Mouse (Mus musculus) hematopoietic stem cell, adult 5-6 weeks (primary cell): ENCODE data around the gene Tas2r135. TPM values are rescaled to one million over a fixed set of nuclear protein-coding genes. Genes with fewer than 3 reads are reported as not detected.
A peak's percentile ranks its signal among the peaks of the same experiment; 100 is the strongest.

Experiments used
- ATAC-seq, 2 experiments: fragments of 125-278 bp in 1 of 2; replicated peaks in 1 of 2; 2 replicates each; pipeline ENCODE4 v1.8.0; 2016 to 2017; ENCODE audit warnings: inconsistent platforms in 2 of 2, mild to moderate bottlenecking in 2 of 2, moderate number of reproducible peaks in 2 of 2, low read depth in 1 of 2, moderate TSS enrichment in 1 of 2; ENCODE audit not compliant: low FRiP score in 2 of 2, poor library complexity in 2 of 2, severe bottlenecking in 2 of 2, insufficient read depth in 1 of 2, low TSS enrichment in 1 of 2
- total RNA-seq: library from RNA; stranded (forward); fragments of 172-1452, 232-1000 nt; gene quantifications from 2 replicates; pipeline ENCODE4 v1.2.3, GENCODE M21; 2017

Gene Tas2r135
- total RNA-seq, 1 experiment from 2014 or later, result not detected

DNA sequence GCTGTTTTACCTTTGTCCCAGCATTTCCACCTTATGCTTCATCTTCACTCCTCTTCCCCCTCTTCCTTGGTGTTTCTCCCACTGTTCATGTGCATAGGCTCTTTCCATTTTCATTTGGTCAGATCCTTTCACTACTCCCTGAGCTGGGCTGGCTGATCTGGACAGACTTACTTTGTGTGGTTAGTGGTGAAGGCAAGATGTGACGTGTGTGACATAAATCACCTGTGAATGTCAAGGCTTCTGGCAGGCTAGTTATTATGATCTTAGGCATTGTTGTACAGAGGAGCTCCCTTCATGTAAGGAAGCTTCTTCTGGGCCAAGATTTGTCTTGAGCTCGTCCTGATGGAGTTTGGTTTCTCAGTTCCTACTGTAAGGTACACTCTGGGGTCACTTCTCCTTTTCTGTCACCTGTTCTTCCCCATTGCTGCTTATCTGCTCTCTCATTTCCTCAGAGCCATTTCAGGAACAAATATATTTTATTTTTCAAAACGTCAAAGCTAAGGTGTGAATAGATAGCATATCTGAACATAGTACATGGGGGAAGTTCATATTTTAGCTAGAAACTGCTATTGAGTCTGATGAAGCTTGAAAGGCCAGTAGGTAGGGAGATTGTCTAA is 8.1 kb upstream of the Tas2r135 start:
- ATAC-seq, result peak; percentile 57 to 68

DNA sequence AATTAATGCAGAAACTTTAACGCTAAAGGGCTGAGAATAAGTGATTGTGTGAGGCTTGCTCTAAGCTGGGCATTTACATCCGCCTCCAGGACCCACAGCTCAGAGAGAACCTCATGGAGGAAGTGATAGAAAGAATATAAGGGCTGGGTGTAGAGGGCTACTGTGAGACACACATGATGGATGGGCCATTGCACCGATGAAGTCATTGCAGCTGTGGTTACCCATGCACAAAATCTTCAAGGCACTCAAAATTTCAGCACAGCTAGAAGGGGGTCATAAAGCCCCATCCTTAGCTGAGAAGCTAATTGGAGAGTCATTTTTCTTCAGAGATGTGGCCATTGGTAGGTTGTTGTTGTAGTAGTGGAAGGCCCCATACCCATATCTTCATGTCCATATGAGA is 6.9 kb upstream of the Tas2r135 start:
- peak; percentile 52 to 61 for ATAC-seq

GRCm38 (mm10) chr6:42398998-42399397 is 6.2 kb upstream of the Tas2r135 start:
- no peak for ATAC-seq

DNA sequence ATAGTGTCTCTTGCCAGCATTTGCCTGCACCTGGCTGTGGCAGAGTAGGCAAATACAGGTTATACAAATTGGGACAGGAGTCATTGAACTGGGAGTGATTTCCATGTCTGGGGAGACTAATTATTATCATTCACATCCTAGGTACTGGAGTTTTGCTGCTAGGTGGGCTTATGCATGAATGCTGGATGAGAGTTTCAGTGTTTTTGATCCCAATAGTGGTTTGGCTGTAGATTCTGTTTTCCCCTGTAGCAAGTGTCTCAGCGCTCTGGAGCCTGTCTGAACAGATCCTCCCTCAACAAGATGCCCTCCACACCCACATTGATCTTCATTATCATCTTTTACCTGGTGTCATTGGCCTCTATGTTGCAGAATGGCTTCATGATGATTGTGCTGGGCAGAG is 5.3 kb upstream of the Tas2r135 start, which contains the start of gene Tas2r143:
Gene Tas2r143, plus strand, starts transcription at position 301 of the 400 bp plus-strand sequence.
- ATAC-seq, result no peak

GRCm38 (mm10) chr6:42419443-42419842 is 14.2 kb downstream of the Tas2r135 start:
- no peak for ATAC-seq

DNA sequence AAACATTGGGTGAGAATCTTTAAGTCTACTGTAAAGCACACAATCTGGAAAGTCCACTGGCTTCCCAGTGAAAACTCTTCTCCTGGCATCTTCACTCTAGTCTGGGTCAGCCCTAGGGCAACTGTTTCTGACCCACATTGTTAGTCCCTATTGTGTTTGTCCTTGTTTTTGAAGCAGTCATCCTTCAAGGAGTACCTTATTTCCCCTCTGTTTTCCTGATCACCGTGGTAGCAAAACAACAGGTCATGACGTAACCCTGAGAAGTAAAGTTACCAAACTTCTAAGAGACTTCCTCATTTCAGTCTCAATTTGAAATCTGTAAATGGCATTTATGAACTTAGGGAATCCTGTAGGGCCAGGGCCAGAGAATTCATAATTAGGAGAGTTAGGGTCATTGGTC is 16.2 kb downstream of the Tas2r135 start:
- ATAC-seq, result peak; percentile 97 to 99

- peak; percentile 37 to 44 for ATAC-seq
Observed at GRCm38 (mm10) chr6:42424472-42424871, 19.2 kb downstream of the Tas2r135 start.

- no peak for ATAC-seq
Observed at GRCm38 (mm10) chr6:42426337-42426736, 21.1 kb downstream of the Tas2r135 start.

GRCm38 (mm10) chr6:42433554-42433953 is 28.3 kb downstream of the Tas2r135 start:
- ATAC-seq, result peak; percentile 56 to 73; a peak in 3 of 4 replicates

DNA sequence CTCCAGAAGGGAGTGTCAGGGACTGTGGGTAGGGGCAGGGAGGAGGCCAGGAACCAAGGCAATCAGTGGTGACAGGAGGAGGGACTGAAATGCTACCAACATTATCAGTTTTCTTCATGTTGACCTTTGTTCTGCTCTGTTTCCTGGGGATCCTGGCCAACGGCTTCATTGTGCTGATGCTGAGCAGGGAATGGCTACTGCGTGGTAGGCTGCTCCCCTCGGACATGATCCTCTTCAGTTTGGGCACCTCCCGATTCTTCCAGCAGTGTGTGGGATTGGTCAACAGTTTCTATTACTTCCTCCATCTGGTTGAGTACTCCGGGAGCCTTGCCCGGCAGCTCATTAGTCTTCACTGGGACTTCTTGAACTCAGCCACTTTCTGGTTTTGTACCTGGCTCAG is 29.2 kb downstream of the Tas2r135 start, which contains the start of gene Tas2r126:
Gene Tas2r126, plus strand, starts transcription at position 90 of the 400 bp plus-strand sequence.
- ATAC-seq, result no peak

GRCm38 (mm10) chr6:42435490-42435889 is 30.3 kb downstream of the Tas2r135 start:
- no peak for ATAC-seq

DNA sequence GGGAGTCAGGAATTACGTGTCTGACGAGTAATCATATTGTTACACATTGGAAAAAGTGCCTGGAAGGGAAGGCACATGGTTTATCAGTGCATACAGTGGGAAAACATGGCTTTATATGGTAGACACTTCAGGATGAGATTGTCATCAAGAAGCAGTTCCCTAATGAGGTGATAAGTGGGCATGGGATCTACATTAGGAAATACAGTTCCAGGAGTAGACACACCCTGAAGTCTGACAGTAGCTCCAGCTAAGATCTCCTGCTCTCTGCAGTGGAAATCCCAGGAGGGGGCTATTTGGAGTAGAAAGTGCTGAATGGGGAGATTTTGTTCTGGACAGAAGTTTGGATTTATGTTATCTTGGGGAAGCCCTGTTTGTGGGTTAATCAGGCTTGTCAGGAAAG is 36.2 kb downstream of the Tas2r135 start:
- ATAC-seq, result no peak

GRCm38 (mm10) chr6:42444491-42444890 is 39.3 kb downstream of the Tas2r135 start:
- no peak for ATAC-seq

- ATAC-seq, result no peak
Observed at GRCm38 (mm10) chr6:42447381-42447780, 42.1 kb downstream of the Tas2r135 start.

Other genes starting within 250 kb of the Tas2r135 start
- gene Tas2r144, start 190.1 kb upstream of the Tas2r135 start, total RNA-seq, result not detected in 2 replicates
- gene Gstk1, start 159.5 kb upstream of the Tas2r135 start, total RNA-seq, result 19.0 and 25.7 TPM in 2 replicates
- not detected in 2 replicates for gene Tmem139, start 143.5 kb upstream of the Tas2r135 start, total RNA-seq
- gene Casp2, start 140.4 kb upstream of the Tas2r135 start, total RNA-seq, result 101 and 111 TPM in 2 replicates
- gene Clcn1, start 118.7 kb upstream of the Tas2r135 start, total RNA-seq, result 0.75 TPM in 1 of 2 replicates, not detected in the other
- not detected in 2 replicates for gene Fam131b, start 80.8 kb upstream of the Tas2r135 start, total RNA-seq
- 71.2 and 71.8 TPM in 2 replicates for gene Zyx, start 55.8 kb upstream of the Tas2r135 start, total RNA-seq
- gene Epha1, start 32.2 kb upstream of the Tas2r135 start, total RNA-seq, result 0.56 and 0.84 TPM in 2 replicates
- not detected in 2 replicates for gene Tas2r143, start 5.2 kb upstream of the Tas2r135 start, total RNA-seq
- not detected in 2 replicates for gene Tas2r126, start 29.1 kb downstream of the Tas2r135 start, total RNA-seq
- gene Olfr458, start 59.8 kb downstream of the Tas2r135 start, total RNA-seq, result not detected in 2 replicates
- not detected in 2 replicates for gene Olfr457, start 70.9 kb downstream of the Tas2r135 start, total RNA-seq
- gene Olfr456, start 81.8 kb downstream of the Tas2r135 start, total RNA-seq, result not detected in 2 replicates
- gene Olfr455, start 142.2 kb downstream of the Tas2r135 start, total RNA-seq, result not detected in 2 replicates
- not detected in 2 replicates for gene Tcaf3, start 192.3 kb downstream of the Tas2r135 start, total RNA-seq
- 0.20 and 1.3 TPM in 2 replicates for gene Tcaf2, start 239.8 kb downstream of the Tas2r135 start, total RNA-seq